Mouse (Mus musculus) liver, adult 2 months (tissue): ENCODE measurements around the gene Esm1.

Experiments
- CTCF ChIP-seq: fragments of 200-500 bp; IDR thresholded peaks from 2 replicates; pipeline ENCODE4 v1.5.1; 2011; ENCODE audit warnings: low read depth, low read length, control low read depth
- POLR2A ChIP-seq: fragments of 200-500 bp; IDR thresholded peaks from 2 replicates; pipeline ENCODE4 v1.6.1; 2011; ENCODE audit warnings: low read length, control low read depth; ENCODE audit not compliant: insufficient read depth; ENCODE audit errors: extremely low read depth

- TF ChIP-seq POLR2A (no peak), CTCF (no peak)
Observed at GRCm38 (mm10) chr13:113225811-113226210, 16.4 kb downstream of the Esm1 start, which contains the start of gene Gzmk.
